Mouse (Mus musculus) hindbrain, postnatal 0 days (tissue): ENCODE data around the gene 1700016D06Rik. TPM values are rescaled to one million over a fixed set of nuclear protein-coding genes. Genes with fewer than 3 reads are reported as not detected.

Experiments
- ATAC-seq: fragments of 200-750 bp; cut with Nextera tagmentation; 2 replicates; pipeline ENCODE4 v1.8.0; 2017; ENCODE audit warnings: mild to moderate bottlenecking, moderate TSS enrichment, moderate library complexity
- DNase-seq: peaks from one replicate; pipeline ENCODE4 v3.0.0-alpha.2; 2015; ENCODE audit warnings: low spot score
- H3K27ac ChIP-seq: fragments of 300-500 bp; sonication (generic); 2 replicates; pipeline ENCODE4 v1.5.1; 2014; ENCODE audit warnings: mild to moderate bottlenecking
- H3K27me3 ChIP-seq: fragments of 300-500 bp; sonication (generic); 2 replicates; pipeline ENCODE4 v1.6.1; 2014; ENCODE audit warnings: low read length, mixed read lengths; ENCODE audit not compliant: insufficient read depth
- H3K36me3 ChIP-seq: fragments of 300-500 bp; sonication (generic); 2 replicates; pipeline ENCODE4 v1.6.1; 2014; ENCODE audit warnings: low read length, mixed read lengths; ENCODE audit not compliant: insufficient read depth
- H3K4me1 ChIP-seq: fragments of 300-500 bp; sonication (generic); 2 replicates; pipeline ENCODE4 v1.6.1; 2014; ENCODE audit warnings: antibody characterized with exemption, low read length, mixed read lengths; ENCODE audit not compliant: insufficient read depth
- H3K4me2 ChIP-seq: fragments of 300-500 bp; sonication (generic); 2 replicates; pipeline ENCODE4 v1.6.1; 2014; ENCODE audit warnings: low read depth, mild to moderate bottlenecking, low read length, moderate library complexity, mixed read lengths
- H3K4me3 ChIP-seq: fragments of 300-500 bp; sonication (generic); 2 replicates; pipeline ENCODE4 v1.5.1; 2014; ENCODE audit warnings: low read length
- H3K9ac ChIP-seq: fragments of 300-500 bp; sonication (generic); replicated peaks from 2 replicates; pipeline ENCODE4 v1.6.1; 2014; ENCODE audit warnings: mild to moderate bottlenecking, low read length, moderate library complexity, mixed read lengths
- H3K9me3 ChIP-seq: fragments of 300-500 bp; sonication (generic); 2 replicates; pipeline ENCODE4 v1.6.1; 2016; ENCODE audit warnings: low read length, mixed read lengths
- CTCF ChIP-seq: IDR thresholded peaks from 2 replicates; pipeline ENCODE4 v1.5.1; 2016; ENCODE audit warnings: antibody characterized with exemption, control low read depth, low read depth
- WGBS: fragments of 180-500 bp; shearing (Covaris S2); extraction: QIAGEN DNeasy Blood & Tissue Kit; methylation state at CpG from one replicate; pipeline ENCODE4 v1.1.7; 2014; 5-methylcytosine and 5-hydroxymethylcytosine counted together
- polyA plus RNA-seq: library from polyadenylated mRNA; unstranded; fragments of >200 nt; fragmentation: Nextera tagmentation; extraction: Ambion mirVana; gene quantifications from 2 replicates; pipeline ENCODE4 v1.2.1, GENCODE M21; 2015
- total RNA-seq: library from RNA; depleted of rRNA; stranded (reverse); fragments of >200 nt; gene quantifications from 2 replicates; pipeline ENCODE4 v1.2.3, GENCODE M21; 2014; rRNA removed

The 1700016D06Rik gene
- total RNA-seq, result not detected in 2 replicates
- polyA plus RNA-seq, result 0.82 TPM in 1 of 2 replicates, not detected in the other

GRCm38 (mm10) chr8:11701033-11701362 is at the start of gene 1700016D06Rik:
Gene 1700016D06Rik, minus strand, starts transcription at chr8:11701063.
- H3K4me1 ChIP-seq, result peaks cover 5% of the 10 kb centered on the region; the same call in 1 of the 2 replicates
- no peak within 1 kb of the TSS for H3K4me3 ChIP-seq
- H3K9ac ChIP-seq, result peak within 1 kb of the TSS; percentile 33; the same call in 1 of the 2 replicates
- peak within 1 kb of the TSS; percentile 47 for H3K4me2 ChIP-seq
- no peaks in the 10 kb centered on the region for H3K36me3 ChIP-seq
- H3K9me3 ChIP-seq, result no peaks in the 10 kb centered on the region
- 71% methylated on average over 6 of the region's 6 CpGs for WGBS
- TF ChIP-seq CTCF, result no peak
- no peaks in the 10 kb centered on the region for H3K27me3 ChIP-seq
- ATAC-seq (no peak), DNase-seq (no peak)
- no peak within 1 kb of the TSS for H3K27ac ChIP-seq

DNA sequence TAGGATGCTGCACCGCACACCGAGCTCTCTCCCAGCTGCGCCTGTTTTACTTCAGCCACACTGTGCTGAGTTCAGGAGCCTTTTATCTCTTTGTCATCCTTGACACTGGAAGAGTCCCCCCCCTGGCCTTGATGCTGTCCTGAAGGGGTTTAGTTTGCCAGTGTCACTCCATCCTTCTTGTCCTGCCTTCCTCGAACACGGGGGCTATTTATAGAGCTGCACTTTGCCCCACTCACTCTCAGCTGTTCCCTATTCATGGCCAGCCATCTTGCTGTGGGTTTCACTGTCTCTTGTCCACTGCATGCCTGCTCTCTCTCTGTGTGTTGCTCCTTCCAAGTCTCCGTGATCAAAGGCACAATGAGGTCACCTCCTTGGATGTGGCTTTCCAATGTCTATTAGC is 48.6 kb upstream of the 1700016D06Rik start:
- no peak overlapping the region for H3K9ac ChIP-seq
- H3K27ac ChIP-seq, result no peak overlapping the region
- TF ChIP-seq CTCF, result no peak
- DNase-seq (no peak), ATAC-seq (no peak)
- H3K27me3 ChIP-seq, result no peaks in the 10 kb centered on the region
- H3K9me3 ChIP-seq, result no peaks in the 10 kb centered on the region
- H3K36me3 ChIP-seq, result no peaks in the 10 kb centered on the region
- no peak overlapping the region for H3K4me3 ChIP-seq
- no peaks in the 10 kb centered on the region for H3K4me1 ChIP-seq
- 60% methylated on average over 6 of the region's 6 CpGs for WGBS
- H3K4me2 ChIP-seq, result no peak overlapping the region

- TF ChIP-seq CTCF, result no peak
- no peak overlapping the region for H3K27ac ChIP-seq
- H3K4me1 ChIP-seq, result no peaks in the 10 kb centered on the region
- no peaks in the 10 kb centered on the region for H3K9me3 ChIP-seq
- DNase-seq (no peak), ATAC-seq (no peak)
- H3K4me3 ChIP-seq, result no peak overlapping the region
- no peak overlapping the region for H3K9ac ChIP-seq
- H3K27me3 ChIP-seq, result no peaks in the 10 kb centered on the region
- H3K4me2 ChIP-seq, result no peak overlapping the region
- H3K36me3 ChIP-seq, result no peaks in the 10 kb centered on the region
- 84% methylated on average over 11 of the region's 11 CpGs for WGBS
Observed at GRCm38 (mm10) chr8:11746850-11747600, 46.2 kb upstream of the 1700016D06Rik start.

DNA sequence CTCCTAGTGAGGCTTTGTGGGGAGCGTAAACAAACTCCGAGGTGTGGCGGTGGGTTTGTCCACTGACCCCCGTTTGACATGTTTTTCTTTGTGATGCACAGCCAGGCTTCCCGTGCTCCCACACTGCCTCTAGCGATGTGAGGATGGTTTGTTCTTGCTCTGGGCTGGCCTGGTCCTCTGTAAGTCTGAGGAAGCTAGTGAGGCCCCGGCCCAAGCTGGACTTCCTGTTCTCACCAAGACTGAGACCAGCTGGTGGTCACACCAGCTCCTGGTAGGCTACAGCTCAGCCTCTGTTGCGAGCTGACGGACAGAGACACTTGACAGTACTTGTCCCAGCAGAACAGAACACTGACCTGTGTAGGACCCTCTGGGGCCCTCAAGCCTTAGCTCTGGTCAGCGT is 42.7 kb upstream of the 1700016D06Rik start:
- DNase-seq (no peak), ATAC-seq (no peak)
- H3K36me3 ChIP-seq, result no peaks in the 10 kb centered on the region
- H3K9me3 ChIP-seq, result no peaks in the 10 kb centered on the region
- no peaks in the 10 kb centered on the region for H3K27me3 ChIP-seq
- TF ChIP-seq CTCF, result no peak
- H3K27ac ChIP-seq, result no peak overlapping the region
- H3K9ac ChIP-seq, result no peak overlapping the region
- H3K4me2 ChIP-seq, result no peak overlapping the region
- H3K4me3 ChIP-seq, result no peak overlapping the region
- H3K4me1 ChIP-seq, result no peaks in the 10 kb centered on the region
- WGBS, result 75% methylated on average over 10 of the region's 10 CpGs

DNA sequence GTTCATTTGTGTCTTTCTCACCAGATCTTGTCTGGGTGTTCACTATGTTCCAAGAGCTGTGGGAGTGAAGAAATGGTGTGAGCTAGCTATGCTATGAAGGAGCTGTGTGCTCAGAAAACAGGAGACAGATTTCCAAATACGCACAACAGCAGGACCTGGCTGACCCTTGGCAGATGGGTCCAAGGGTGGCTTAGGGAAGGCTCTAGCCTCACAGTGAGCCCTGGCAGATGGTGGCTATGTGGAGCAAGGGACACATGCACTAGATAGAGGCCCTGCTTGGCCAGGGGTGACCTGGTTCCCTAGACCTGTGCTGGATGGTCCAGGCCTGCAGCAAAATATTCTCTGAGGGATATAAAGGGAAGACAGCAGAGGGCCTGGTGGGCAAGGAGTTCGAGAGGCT is 40.0 kb upstream of the 1700016D06Rik start:
- no peak for TF ChIP-seq CTCF
- H3K9me3 ChIP-seq, result no peaks in the 10 kb centered on the region
- no peak for ATAC-seq
- WGBS, result 73% methylated on average over 2 of the region's 2 CpGs
- H3K4me2 ChIP-seq, result no peak overlapping the region
- H3K27me3 ChIP-seq, result no peaks in the 10 kb centered on the region
- no peak overlapping the region for H3K4me3 ChIP-seq
- H3K9ac ChIP-seq, result no peak overlapping the region
- DNase-seq, result no peak
- H3K36me3 ChIP-seq, result no peaks in the 10 kb centered on the region; the same call in 1 of the 2 replicates
- H3K4me1 ChIP-seq, result no peaks in the 10 kb centered on the region
- no peak overlapping the region for H3K27ac ChIP-seq

- Histone ChIP-seq H3K4me1 (no peaks in the 10 kb centered on the region), H3K27me3 (no peaks in the 10 kb centered on the region), H3K27ac (no peak overlapping the region), H3K9ac (no peak overlapping the region), H3K9me3 (no peaks in the 10 kb centered on the region), H3K4me2 (no peak overlapping the region), H3K36me3 (no peaks in the 10 kb centered on the region; the same call in 1 of the 2 replicates), H3K4me3 (no peak overlapping the region)
- TF ChIP-seq CTCF, result 0 out of 2 replicates have a peak, but pooled peaks have one; percentile 14
- DNase-seq, result no peak
- WGBS, result 86% methylated on average over 5 of the region's 5 CpGs
- ATAC-seq, result no peak
Observed at GRCm38 (mm10) chr8:11739082-11739481, 38.2 kb upstream of the 1700016D06Rik start.

DNA sequence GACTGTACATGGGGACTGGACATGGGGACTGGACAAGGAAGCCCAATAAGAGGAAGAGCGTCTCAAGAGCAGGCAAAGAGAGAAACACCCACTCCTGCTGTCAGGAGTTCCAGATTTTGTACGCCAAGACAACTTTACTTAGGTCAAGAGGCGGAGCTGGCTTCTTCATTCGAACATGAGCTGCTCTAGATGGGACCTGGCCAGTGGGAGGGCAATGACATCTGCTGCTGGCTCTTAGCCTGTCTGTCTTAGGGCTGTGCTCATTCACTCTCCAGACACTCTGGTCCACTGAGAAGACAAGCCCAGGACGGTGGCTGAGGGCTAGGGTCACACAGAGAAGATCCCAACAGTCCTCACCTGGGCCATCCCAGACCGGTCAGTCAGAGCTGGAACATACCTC is 36.2 kb upstream of the 1700016D06Rik start:
- ATAC-seq, result no peak
- Histone ChIP-seq H3K4me2 (no peak overlapping the region), H3K27me3 (no peaks in the 10 kb centered on the region)

More for the DNA sequence above, 36.2 kb upstream of the 1700016D06Rik start:
- Histone ChIP-seq H3K27ac (no peak overlapping the region), H3K9ac (no peak overlapping the region), H3K36me3 (no peaks in the 10 kb centered on the region; the same call in 1 of the 2 replicates), H3K4me3 (no peak overlapping the region), H3K9me3 (no peaks in the 10 kb centered on the region), H3K4me1 (no peaks in the 10 kb centered on the region)
- 81% methylated on average over 6 of the region's 6 CpGs for WGBS
- no peak for DNase-seq
- no peak for TF ChIP-seq CTCF
